Mouse (Mus musculus) cerebellum, adult 9-11 months (tissue): ENCODE data around the gene Slc48a1.

Experiments used
- DNase-seq: peaks from one replicate; pipeline ENCODE4 v3.0.0; 2022

Slc48a1 gene

GRCm38 (mm10) chr15:97778311-97779098, at the start of gene Slc48a1:
TSS of gene Slc48a1 (plus strand) at chr15:97778520.
- no peak for DNase-seq

DNA sequence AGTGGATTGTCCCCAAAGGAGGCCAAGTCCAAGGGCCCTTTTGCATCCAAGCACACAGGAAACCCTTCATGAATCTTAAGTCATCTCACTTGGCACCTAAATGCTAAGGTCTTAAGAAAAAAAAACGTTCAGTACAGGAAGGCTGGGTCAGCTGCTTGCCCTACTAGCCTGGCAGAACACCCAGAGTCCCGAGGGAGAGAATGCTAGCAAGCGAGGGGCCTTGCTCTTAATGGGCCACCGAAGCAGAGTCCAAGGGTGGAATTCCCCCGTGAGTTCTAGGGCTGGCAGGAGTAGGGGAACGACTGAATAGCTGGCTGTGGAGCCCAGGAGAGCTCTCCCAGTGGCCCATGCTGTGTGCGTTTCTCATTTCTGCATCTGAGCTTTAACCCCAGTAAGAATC, 49.5 kb upstream of the Slc48a1 start:
- peak; percentile 31 for DNase-seq

DNA sequence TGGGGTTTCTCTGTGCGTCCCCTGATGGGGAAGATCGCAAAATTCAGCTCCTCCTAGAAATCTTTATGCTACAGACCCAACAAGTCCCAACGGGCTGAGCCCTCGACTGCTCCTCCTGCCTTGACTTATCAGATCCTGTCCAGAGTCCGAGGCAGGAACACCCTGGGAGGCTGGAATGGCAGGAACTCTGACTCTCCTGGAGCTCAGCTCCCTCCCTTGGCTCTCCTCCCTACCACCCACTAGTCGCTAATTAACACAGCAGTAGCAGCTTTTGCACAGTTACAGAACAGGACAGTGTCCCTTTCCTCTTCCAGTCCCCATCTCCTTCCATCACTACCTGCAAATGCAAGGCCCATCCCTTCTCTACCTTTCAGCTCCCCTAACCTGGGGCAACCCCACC, 48.0 kb upstream of the Slc48a1 start:
- no peak for DNase-seq

DNA sequence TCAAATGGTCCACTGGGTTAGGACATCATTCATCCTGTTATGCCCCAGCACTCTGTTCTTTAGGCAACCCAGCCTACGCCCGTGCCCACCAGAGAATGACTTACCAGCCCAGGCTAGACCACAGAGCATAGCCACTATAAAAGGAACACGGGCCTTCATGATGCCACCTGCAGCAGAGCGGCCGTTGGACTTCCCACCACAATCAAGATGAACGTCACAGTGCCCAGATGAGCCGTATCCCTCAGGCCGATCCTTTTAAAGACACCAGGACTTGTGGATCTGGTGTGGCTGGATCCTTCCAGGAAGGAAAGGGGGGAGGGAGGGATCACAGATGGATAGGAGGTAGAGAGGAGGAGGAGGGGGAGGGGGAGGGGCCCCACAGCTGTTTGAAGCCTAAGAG, 47.2 kb upstream of the Slc48a1 start, which contains the start of gene Endou:
Endou (minus strand) TSS at position 229 of the 400 bp plus-strand sequence.
- DNase-seq = no peak

- no peak for DNase-seq
Observed at GRCm38 (mm10) chr15:97731988-97732387, 46.3 kb upstream of the Slc48a1 start.

GRCm38 (mm10) chr15:97738923-97739322, 39.4 kb upstream of the Slc48a1 start:
- DNase-seq = no peak

GRCm38 (mm10) chr15:97740283-97740732, 38.0 kb upstream of the Slc48a1 start:
- DNase-seq = no peak

GRCm38 (mm10) chr15:97741662-97742061, 36.7 kb upstream of the Slc48a1 start:
- DNase-seq = no peak

GRCm38 (mm10) chr15:97742074-97742473, 36.2 kb upstream of the Slc48a1 start:
- no peak for DNase-seq

- no peak for DNase-seq
Observed at GRCm38 (mm10) chr15:97742600-97742999, 35.7 kb upstream of the Slc48a1 start.

GRCm38 (mm10) chr15:97743210-97743609, 35.1 kb upstream of the Slc48a1 start:
- no peak for DNase-seq

GRCm38 (mm10) chr15:97743961-97744525, 34.3 kb upstream of the Slc48a1 start:
- DNase-seq = no peak

- no peak for DNase-seq
Observed at GRCm38 (mm10) chr15:97744930-97745329, 33.4 kb upstream of the Slc48a1 start.

DNA sequence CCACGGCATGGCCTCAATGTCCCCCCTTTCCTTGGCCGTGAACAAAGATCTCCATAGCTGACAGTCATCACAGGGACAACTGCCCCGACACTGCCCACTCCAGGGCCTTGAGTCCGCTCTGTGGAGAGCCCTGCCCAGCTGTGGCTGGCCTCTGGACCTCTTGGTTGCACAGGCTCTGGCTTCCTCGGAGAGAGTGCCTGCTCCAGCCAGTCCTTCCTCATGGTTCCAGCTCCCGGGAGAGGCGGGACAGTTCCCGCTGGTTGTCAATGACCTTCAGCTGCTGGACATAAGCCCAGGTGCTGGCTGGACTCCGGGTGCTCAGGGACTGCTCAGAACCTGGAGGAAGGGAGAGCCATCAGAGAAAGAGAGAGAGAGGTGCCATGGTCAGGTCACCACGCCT, 33.0 kb upstream of the Slc48a1 start:
- peak; percentile 29 for DNase-seq

DNA sequence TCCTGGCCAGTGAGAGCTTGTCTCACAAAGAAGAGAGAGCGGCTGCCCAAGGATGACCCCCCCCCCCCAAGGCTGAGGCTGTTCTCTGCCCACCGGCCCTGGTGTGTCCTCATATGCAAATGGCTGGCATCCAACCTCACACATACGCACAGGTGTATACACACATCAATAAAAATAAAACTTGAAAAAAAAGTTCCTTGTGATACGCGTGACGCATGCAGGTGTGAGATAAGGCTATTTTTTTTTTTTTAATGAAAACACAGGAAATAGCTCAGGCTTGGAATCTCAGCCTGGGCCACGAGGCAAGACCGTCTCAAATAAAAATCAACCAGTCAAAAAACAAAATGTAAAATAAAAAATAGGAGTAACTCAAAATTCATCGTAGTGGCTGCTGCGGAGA, 32.0 kb upstream of the Slc48a1 start:
- DNase-seq = no peak

GRCm38 (mm10) chr15:97746748-97747147, 31.6 kb upstream of the Slc48a1 start:
- no peak for DNase-seq

- no peak for DNase-seq
Observed at GRCm38 (mm10) chr15:97747486-97747885, 30.8 kb upstream of the Slc48a1 start.

GRCm38 (mm10) chr15:97748309-97748708, 30.0 kb upstream of the Slc48a1 start:
- no peak for DNase-seq

GRCm38 (mm10) chr15:97748964-97749363, 29.4 kb upstream of the Slc48a1 start:
- DNase-seq = no peak

- DNase-seq = no peak
Observed at GRCm38 (mm10) chr15:97749397-97749796, 28.9 kb upstream of the Slc48a1 start.

- DNase-seq = no peak
Observed at GRCm38 (mm10) chr15:97749841-97750240, 28.5 kb upstream of the Slc48a1 start.

- peak; percentile 54 for DNase-seq
Observed at GRCm38 (mm10) chr15:97750697-97751096, 27.6 kb upstream of the Slc48a1 start.

- no peak for DNase-seq
Observed at GRCm38 (mm10) chr15:97751676-97752075, 26.6 kb upstream of the Slc48a1 start.

DNA sequence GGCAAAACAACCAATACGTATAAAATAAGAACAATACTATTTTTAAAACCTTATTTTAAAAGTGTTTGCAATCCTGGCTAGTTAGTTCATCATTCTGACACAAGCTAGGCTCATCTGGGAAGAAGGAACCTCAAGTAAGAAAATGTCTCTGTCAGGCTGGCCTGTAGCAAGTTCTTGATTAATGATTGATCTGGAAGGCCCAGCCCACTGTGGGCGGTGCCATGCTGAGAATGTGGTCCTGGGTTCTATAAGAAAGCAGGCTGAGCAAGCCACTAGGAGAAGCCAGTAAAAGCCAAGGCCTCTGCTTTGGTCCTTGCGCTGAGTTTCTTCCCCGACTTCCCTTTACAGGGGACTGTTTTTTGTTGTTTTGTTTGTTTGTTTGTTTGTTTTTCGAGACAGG, 25.8 kb upstream of the Slc48a1 start:
- DNase-seq = no peak

DNA sequence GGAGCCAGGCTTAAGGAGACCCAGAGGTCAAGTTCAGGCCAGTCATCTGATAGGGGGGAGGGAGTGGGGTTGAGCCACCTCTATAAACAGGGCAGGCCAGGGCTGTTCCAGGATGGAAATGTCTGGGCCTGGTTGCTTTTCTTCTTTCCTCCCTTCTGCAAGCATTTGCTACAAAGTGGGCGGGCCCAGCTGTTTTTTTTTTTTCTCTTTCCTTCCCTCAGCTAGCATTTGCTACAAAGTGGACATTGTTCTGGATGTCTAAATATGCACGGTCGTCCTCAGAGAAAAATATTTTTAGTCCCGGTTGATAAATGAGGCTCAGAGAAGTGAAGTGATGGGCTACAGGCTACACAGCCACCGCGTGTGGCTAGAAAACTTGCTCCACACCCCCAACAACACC, 23.8 kb upstream of the Slc48a1 start:
- DNase-seq = no peak
